Mouse (Mus musculus): ENCODE measurements around the gene Hps6.
"Not testable (repeated sequence)": the region's sequence is repeated elsewhere in the genome, so short reads cannot be mapped to it uniquely, and the experiment has no call there.

Hps6 gene

GRCm38 (mm10) chr19:46003371-46004226 is at the start of gene Hps6:
Hps6 (plus strand) TSS chr19:46003508.
- peak; percentile 90 for DNase-seq (ENCODE audit: low spot score)

GRCm38 (mm10) chr19:45956736-45957135 is 46.6 kb upstream of the Hps6 start:
- DNase-seq (ENCODE audit: low spot score) = no peak

- no peak for DNase-seq (ENCODE audit: low spot score)
Observed at GRCm38 (mm10) chr19:45960770-45961169, 42.5 kb upstream of the Hps6 start.

GRCm38 (mm10) chr19:45984379-45984778 is 18.9 kb upstream of the Hps6 start:
- no peak for DNase-seq (ENCODE audit: low spot score)

GRCm38 (mm10) chr19:45988238-45988637 is 15.1 kb upstream of the Hps6 start:
- DNase-seq (ENCODE audit: low spot score) = no peak

GRCm38 (mm10) chr19:45991171-45991570 is 12.1 kb upstream of the Hps6 start:
- no peak for DNase-seq (ENCODE audit: low spot score)

GRCm38 (mm10) chr19:45993441-45993840 is 9.9 kb upstream of the Hps6 start:
- not testable (repeated sequence) for DNase-seq (ENCODE audit: low spot score)

GRCm38 (mm10) chr19:45993981-45994737 is 9.1 kb upstream of the Hps6 start:
- DNase-seq (ENCODE audit: low spot score) = no peak

- DNase-seq (ENCODE audit: low spot score) = peak; percentile 12
Observed at GRCm38 (mm10) chr19:45997365-45997764, 5.9 kb upstream of the Hps6 start.

GRCm38 (mm10) chr19:45997785-45998693 is 5.3 kb upstream of the Hps6 start, which contains the start of gene Armh3:
Armh3 (minus strand) TSS chr19:45998488.
- peak; percentile 96 for DNase-seq (ENCODE audit: low spot score)

GRCm38 (mm10) chr19:45998694-45999217 is 4.6 kb upstream of the Hps6 start:
- no peak for DNase-seq (ENCODE audit: low spot score)

- no peak for DNase-seq (ENCODE audit: low spot score)
Observed at GRCm38 (mm10) chr19:45999378-45999777, 3.9 kb upstream of the Hps6 start.

- no peak for DNase-seq (ENCODE audit: low spot score)
Observed at GRCm38 (mm10) chr19:46002279-46002678, 1.0 kb upstream of the Hps6 start.

GRCm38 (mm10) chr19:46004814-46005466 is 1.6 kb downstream of the Hps6 start:
- DNase-seq (ENCODE audit: low spot score) = no peak

GRCm38 (mm10) chr19:46005680-46006079 is 2.4 kb downstream of the Hps6 start:
- no peak for DNase-seq (ENCODE audit: low spot score)

GRCm38 (mm10) chr19:46014572-46015178 is 11.4 kb downstream of the Hps6 start:
- DNase-seq (ENCODE audit: low spot score) = peak; percentile 81

- DNase-seq (ENCODE audit: low spot score) = no peak
Observed at GRCm38 (mm10) chr19:46016023-46016422, 12.7 kb downstream of the Hps6 start.

GRCm38 (mm10) chr19:46024959-46025358 is 21.7 kb downstream of the Hps6 start:
- DNase-seq (ENCODE audit: low spot score) = no peak

- DNase-seq (ENCODE audit: low spot score) = no peak
Observed at GRCm38 (mm10) chr19:46026567-46026966, 23.3 kb downstream of the Hps6 start.

- no peak for DNase-seq (ENCODE audit: low spot score)
Observed at GRCm38 (mm10) chr19:46028747-46029320, 25.5 kb downstream of the Hps6 start.
